Mouse (Mus musculus): Measurements from ENCODE around the gene Slc17a7. TPM values are rescaled to one million over a fixed set of nuclear protein-coding genes. Genes with fewer than 3 reads are reported as not detected.
"Not testable (repeated sequence)": the region's sequence is repeated elsewhere in the genome, so short reads cannot be mapped to it uniquely, and the experiment has no call there.

Gene Slc17a7
- total RNA-seq (2021): 1 to 10 TPM; 3.6 to 4.3 TPM
- long read RNA-seq, experiment 1, partial matches to known transcripts: 0 of 1 reads
- long read RNA-seq, experiment 1, other reads (novel, unspliced or antisense): 0 of 1 reads
- long read RNA-seq, experiment 2, partial matches to known transcripts: 0 of 1 reads
- long read RNA-seq, experiment 2, other reads (novel, unspliced or antisense): 0 of 1 reads

GRCm38 (mm10) chr7:45163735-45164490, at the start of gene Slc17a7:
Gene Slc17a7, plus strand, starts transcription at chr7:45163949.
- intact Hi-C loops (cut with DNase I; ENCODE audit: low total_unique reads): no loop called here
- no peak for DNase-seq

GRCm38 (mm10) chr7:45117566-45117965, 46.2 kb upstream of the Slc17a7 start:
- intact Hi-C loops (cut with DNase I; ENCODE audit: low total_unique reads): no loop called here
- DNase-seq: no peak

GRCm38 (mm10) chr7:45118336-45118735, 45.4 kb upstream of the Slc17a7 start:
- no peak for DNase-seq
- intact Hi-C loops (cut with DNase I; ENCODE audit: low total_unique reads): no loop called here

- no peak for DNase-seq
- intact Hi-C loops (cut with DNase I; ENCODE audit: low total_unique reads): no loop called here
Observed at GRCm38 (mm10) chr7:45119780-45120709, 43.7 kb upstream of the Slc17a7 start.

GRCm38 (mm10) chr7:45121404-45121803, 42.3 kb upstream of the Slc17a7 start:
- DNase-seq: peak; percentile 44
- intact Hi-C loops (cut with DNase I; ENCODE audit: low total_unique reads): no loop called here

- no peak for DNase-seq
- intact Hi-C loops (cut with DNase I; ENCODE audit: low total_unique reads): no loop called here
Observed at GRCm38 (mm10) chr7:45121966-45122365, 41.8 kb upstream of the Slc17a7 start.

- intact Hi-C loops (cut with DNase I; ENCODE audit: low total_unique reads): no loop called here
- DNase-seq: no peak
Observed at GRCm38 (mm10) chr7:45122561-45123185, 41.1 kb upstream of the Slc17a7 start.

GRCm38 (mm10) chr7:45123186-45123570, 40.6 kb upstream of the Slc17a7 start:
- no peak for DNase-seq
- intact Hi-C loops (cut with DNase I; ENCODE audit: low total_unique reads): no loop called here

- peak; percentile 99 for DNase-seq
- intact Hi-C loops (cut with DNase I; ENCODE audit: low total_unique reads): no loop called here
Observed at GRCm38 (mm10) chr7:45124224-45125143, 39.3 kb upstream of the Slc17a7 start, which contains the start of gene Rps11. Gene Rps11, minus strand, starts transcription at chr7:45124439.

GRCm38 (mm10) chr7:45125144-45125600, 38.6 kb upstream of the Slc17a7 start:
- intact Hi-C loops (cut with DNase I; ENCODE audit: low total_unique reads): no loop called here
- no peak for DNase-seq

- intact Hi-C loops (cut with DNase I; ENCODE audit: low total_unique reads); DNase-seq: not testable (repeated sequence)
Observed at GRCm38 (mm10) chr7:45125649-45126048, 38.1 kb upstream of the Slc17a7 start.

- intact Hi-C loops (cut with DNase I; ENCODE audit: low total_unique reads): no loop called here
- no peak for DNase-seq
Observed at GRCm38 (mm10) chr7:45126147-45126843, 37.5 kb upstream of the Slc17a7 start.

- no peak for DNase-seq
- intact Hi-C loops (cut with DNase I; ENCODE audit: low total_unique reads): no loop called here
Observed at GRCm38 (mm10) chr7:45126844-45127699, 36.7 kb upstream of the Slc17a7 start.

GRCm38 (mm10) chr7:45127700-45128224, 36.0 kb upstream of the Slc17a7 start:
- no peak for DNase-seq
- intact Hi-C loops (cut with DNase I; ENCODE audit: low total_unique reads): no loop called here

- DNase-seq: peak; percentile 97
- intact Hi-C loops (cut with DNase I; ENCODE audit: low total_unique reads): no loop called here
Observed at GRCm38 (mm10) chr7:45128624-45129246, 35.0 kb upstream of the Slc17a7 start, which contains the start of gene Rpl13a. Gene Rpl13a, minus strand, starts transcription at chr7:45128761.

- DNase-seq: peak; percentile 45
- intact Hi-C loops (cut with DNase I; ENCODE audit: low total_unique reads): no loop called here
Observed at GRCm38 (mm10) chr7:45129318-45129717, 34.4 kb upstream of the Slc17a7 start.

All from gastrocnemius, postnatal 14 days (tissue).